Mouse (Mus musculus) testis, adult 2 months (tissue): ENCODE measurements around the gene Pgghg.

Experiments
- CTCF ChIP-seq: fragments of 200-500 bp; IDR thresholded peaks from 2 replicates; pipeline ENCODE4 v1.5.1; 2012; ENCODE audit warnings: low read depth, mild to moderate bottlenecking, inconsistent platforms, low read length, moderate library complexity; ENCODE audit not compliant: control insufficient read depth, insufficient read depth, insufficient replicate concordance
- POLR2A ChIP-seq: fragments of 200-500 bp; IDR thresholded peaks from 2 replicates; pipeline ENCODE4 v1.6.1; 2012; ENCODE audit warnings: low read depth, mild to moderate bottlenecking, inconsistent platforms, low read length, moderate library complexity; ENCODE audit not compliant: control insufficient read depth

- TF ChIP-seq CTCF, result no peak
- TF ChIP-seq POLR2A, result no peak
Observed at GRCm38 (mm10) chr7:140938896-140939295, 2.3 kb upstream of the Pgghg start.
